Mouse (Mus musculus): ENCODE results near the gene Gata5.

- TF ChIP-seq CTCF (IDR thresholded peaks at IDR 0.05; ENCODE audit: control insufficient read depth, insufficient read depth, insufficient read length) (no peak), MYOD1 (IDR thresholded peaks at IDR 0.05; ENCODE audit: control insufficient read depth, insufficient read length, low read depth) (no peak), MYOG (IDR thresholded peaks at IDR 0.05; ENCODE audit: control insufficient read depth, extremely low read depth, insufficient read length) (no peak), CEBPB (IDR thresholded peaks at IDR 0.05; ENCODE audit: low read depth) (no peak), MAX (IDR thresholded peaks at IDR 0.05) (no peak)
Measured at GRCm38 (mm10) chr2:180300771-180301170, 33.7 kb downstream of the Gata5 start.
